Mouse (Mus musculus): Measurements from ENCODE around the gene Tunar. TPM values are rescaled to one million over a fixed set of nuclear protein-coding genes. Genes with fewer than 3 reads are reported as not detected.

Gene Tunar
- polyA plus RNA-seq, 1 experiment from 2014 or later: 0.17 TPM

DNA sequence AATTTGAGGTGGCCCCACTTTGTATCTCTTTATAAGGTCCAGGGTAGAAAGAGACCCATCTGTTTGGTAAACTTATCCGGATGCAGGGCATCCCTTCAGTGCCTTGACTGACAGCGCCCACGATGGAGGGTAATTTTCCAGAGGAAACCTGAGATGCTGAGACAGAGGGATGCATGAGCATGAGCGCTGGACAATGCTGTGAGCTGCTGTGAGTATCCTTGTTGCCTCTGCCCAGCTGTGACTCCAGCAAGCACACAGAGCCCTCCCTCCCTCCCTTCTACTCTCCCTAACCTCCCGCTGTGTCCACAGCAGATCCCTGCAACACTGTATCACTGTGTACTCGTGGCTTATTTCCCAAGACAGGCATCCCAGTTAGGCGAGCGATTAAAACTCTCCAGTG, 40.9 kb downstream of the Tunar start:
- Histone ChIP-seq H3K27me3 (ENCODE audit: control insufficient read depth, insufficient read depth, low read length) (no peaks in the 10 kb centered on the region), H3K4me3 (replicated peaks; ENCODE audit: low read length) (no peak overlapping the region), H3K27ac (ENCODE audit: low read length) (no peak overlapping the region), H3K4me1 (ENCODE audit: control insufficient read depth, insufficient read depth, low read length) (no peaks in the 10 kb centered on the region), H3K4me2 (ENCODE audit: low read depth, low read length) (no peak overlapping the region), H3K9ac (ENCODE audit: low read length) (no peak overlapping the region), H3K9me3 (replicated peaks; ENCODE audit: control insufficient read depth, low read length) (no peaks in the 10 kb centered on the region), H3K36me3 (ENCODE audit: control insufficient read depth, insufficient read depth, low read length) (no peaks in the 10 kb centered on the region)
- 50% methylated on average over 8 of the region's 8 CpGs for WGBS
- no peak for ATAC-seq (ENCODE audit: insufficient read depth, low FRiP score)

DNA sequence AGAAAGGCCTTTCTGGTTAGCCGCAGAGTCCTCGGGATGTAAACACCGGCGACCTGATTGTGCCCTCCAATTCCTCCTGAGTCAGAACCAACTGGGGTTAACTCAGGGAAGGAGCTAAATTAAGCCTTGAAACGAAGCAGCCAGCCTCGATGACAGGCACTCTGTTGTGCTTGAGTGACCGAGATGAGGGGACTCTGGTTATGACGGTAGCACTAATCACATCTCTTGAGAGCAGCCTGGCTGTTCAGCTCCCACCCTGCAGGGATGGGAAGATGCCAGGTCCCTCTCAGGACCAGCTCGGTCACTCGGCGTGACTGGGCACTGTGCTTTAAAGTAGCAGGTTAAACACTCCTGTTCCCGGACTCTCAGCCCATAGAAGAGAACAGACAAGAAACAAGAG, 43.3 kb downstream of the Tunar start:
- no peak overlapping the region for H3K27ac ChIP-seq (ENCODE audit: low read length)
- no peaks in the 10 kb centered on the region for H3K4me1 ChIP-seq (ENCODE audit: control insufficient read depth, insufficient read depth, low read length)
- 45% methylated on average over 12 of the region's 12 CpGs for WGBS
- H3K9me3 ChIP-seq (replicated peaks; ENCODE audit: control insufficient read depth, low read length): no peaks in the 10 kb centered on the region
- no peak overlapping the region for H3K9ac ChIP-seq (ENCODE audit: low read length)
- H3K27me3 ChIP-seq (ENCODE audit: control insufficient read depth, insufficient read depth, low read length): no peaks in the 10 kb centered on the region
- no peaks in the 10 kb centered on the region for H3K36me3 ChIP-seq (ENCODE audit: control insufficient read depth, insufficient read depth, low read length)
- no peak for ATAC-seq (ENCODE audit: insufficient read depth, low FRiP score)
- no peak overlapping the region for H3K4me2 ChIP-seq (ENCODE audit: low read depth, low read length)
- no peak overlapping the region for H3K4me3 ChIP-seq (replicated peaks; ENCODE audit: low read length)

DNA sequence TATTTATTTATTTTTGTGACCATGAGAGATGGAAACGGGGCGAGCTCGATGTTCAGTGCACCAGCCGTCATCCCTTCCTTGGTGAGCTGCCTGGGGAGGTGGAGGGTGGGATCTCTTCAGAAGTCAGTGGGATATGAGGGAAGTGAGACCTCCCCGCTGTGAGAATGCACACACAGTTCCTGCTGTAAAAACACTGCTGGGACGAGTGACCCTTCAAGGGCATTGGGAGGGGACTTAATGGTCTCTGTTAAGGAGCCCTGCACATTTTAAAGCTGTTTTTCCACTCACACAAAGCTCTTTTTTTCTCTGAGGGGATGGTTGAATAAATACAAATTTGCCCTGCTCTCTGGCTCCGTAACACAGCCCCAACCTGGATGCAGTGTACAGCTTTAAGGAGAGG, 49.1 kb downstream of the Tunar start:
- Histone ChIP-seq H3K27me3 (ENCODE audit: control insufficient read depth, insufficient read depth, low read length) (no peaks in the 10 kb centered on the region), H3K4me1 (ENCODE audit: control insufficient read depth, insufficient read depth, low read length) (no peaks in the 10 kb centered on the region), H3K4me3 (replicated peaks; ENCODE audit: low read length) (no peak overlapping the region), H3K27ac (ENCODE audit: low read length) (no peak overlapping the region), H3K9me3 (replicated peaks; ENCODE audit: control insufficient read depth, low read length) (no peaks in the 10 kb centered on the region), H3K36me3 (ENCODE audit: control insufficient read depth, insufficient read depth, low read length) (no peaks in the 10 kb centered on the region), H3K9ac (ENCODE audit: low read length) (no peak overlapping the region), H3K4me2 (ENCODE audit: low read depth, low read length) (no peak overlapping the region)
- ATAC-seq (ENCODE audit: insufficient read depth, low FRiP score): no peak
- WGBS: 60% methylated on average over 7 of the region's 7 CpGs

DNA sequence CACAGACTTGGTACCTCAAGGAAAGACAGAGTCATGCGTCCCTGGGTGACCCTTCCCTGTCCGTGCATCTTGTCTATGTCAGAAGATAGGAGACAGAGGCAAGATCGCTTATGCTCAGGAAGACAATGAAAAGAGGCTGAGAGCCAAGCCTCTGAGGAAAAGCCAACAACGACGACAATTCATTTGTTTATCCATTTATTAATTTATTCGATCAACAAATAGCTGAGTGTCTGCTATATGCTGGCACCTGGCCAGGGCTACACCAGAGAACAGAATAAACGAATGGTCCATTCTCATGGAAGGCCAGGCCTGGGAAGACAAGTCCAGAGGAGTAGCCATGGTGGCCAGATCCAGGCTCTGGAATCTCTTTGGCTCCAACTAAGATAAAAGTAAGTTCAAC, 61.0 kb downstream of the Tunar start:
- WGBS: 62% methylated on average over 7 of the region's 7 CpGs
- no peak for ATAC-seq (ENCODE audit: insufficient read depth, low FRiP score)
- no peak overlapping the region for H3K9ac ChIP-seq (ENCODE audit: low read length)

DNA sequence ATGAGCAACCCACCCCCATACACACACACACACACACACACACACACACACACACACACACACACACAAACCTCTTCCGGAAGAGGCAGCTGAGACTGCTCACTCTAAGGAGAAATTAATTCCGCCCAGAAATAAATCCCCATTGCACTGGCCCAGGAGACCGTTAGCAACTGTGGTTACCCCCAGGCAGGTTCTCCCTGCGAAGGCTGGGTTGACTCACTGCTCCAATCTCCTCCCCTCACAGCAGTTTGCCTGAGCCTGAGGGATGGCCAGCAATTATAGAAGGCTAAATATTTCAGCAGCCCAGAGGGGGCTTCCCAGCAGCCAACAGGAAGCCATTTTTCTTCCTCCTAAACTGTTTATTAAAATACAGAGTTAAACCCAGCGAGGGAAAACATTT, 64.5 kb downstream of the Tunar start:
- H3K36me3 ChIP-seq (ENCODE audit: control insufficient read depth, insufficient read depth, low read length): no peaks in the 10 kb centered on the region
- no peaks in the 10 kb centered on the region for H3K4me1 ChIP-seq (ENCODE audit: control insufficient read depth, insufficient read depth, low read length)
- no peak overlapping the region for H3K4me2 ChIP-seq (ENCODE audit: low read depth, low read length)
- 0 out of 2 replicates have a peak, but pooled peaks cover 5% of the 10 kb centered on the region for H3K9me3 ChIP-seq (replicated peaks; ENCODE audit: control insufficient read depth, low read length)
- H3K4me3 ChIP-seq (replicated peaks; ENCODE audit: low read length): no peak overlapping the region
- no peak overlapping the region for H3K27ac ChIP-seq (ENCODE audit: low read length)
- WGBS: 28% methylated on average over 5 of the region's 5 CpGs
- no peak overlapping the region for H3K9ac ChIP-seq (ENCODE audit: low read length)
- no peak for ATAC-seq (ENCODE audit: insufficient read depth, low FRiP score)
- H3K27me3 ChIP-seq (ENCODE audit: control insufficient read depth, insufficient read depth, low read length): no peaks in the 10 kb centered on the region

More for the DNA sequence above, 61.0 kb downstream of the Tunar start:
- 0 out of 2 replicates have a peak, but pooled peaks cover 1% of the 10 kb centered on the region for H3K9me3 ChIP-seq (replicated peaks; ENCODE audit: control insufficient read depth, low read length)
- no peaks in the 10 kb centered on the region for H3K4me1 ChIP-seq (ENCODE audit: control insufficient read depth, insufficient read depth, low read length)
- H3K36me3 ChIP-seq (ENCODE audit: control insufficient read depth, insufficient read depth, low read length): no peaks in the 10 kb centered on the region
- H3K27me3 ChIP-seq (ENCODE audit: control insufficient read depth, insufficient read depth, low read length): no peaks in the 10 kb centered on the region
- no peak overlapping the region for H3K27ac ChIP-seq (ENCODE audit: low read length)
- no peak overlapping the region for H3K4me2 ChIP-seq (ENCODE audit: low read depth, low read length)
- H3K4me3 ChIP-seq (replicated peaks; ENCODE audit: low read length): no peak overlapping the region

DNA sequence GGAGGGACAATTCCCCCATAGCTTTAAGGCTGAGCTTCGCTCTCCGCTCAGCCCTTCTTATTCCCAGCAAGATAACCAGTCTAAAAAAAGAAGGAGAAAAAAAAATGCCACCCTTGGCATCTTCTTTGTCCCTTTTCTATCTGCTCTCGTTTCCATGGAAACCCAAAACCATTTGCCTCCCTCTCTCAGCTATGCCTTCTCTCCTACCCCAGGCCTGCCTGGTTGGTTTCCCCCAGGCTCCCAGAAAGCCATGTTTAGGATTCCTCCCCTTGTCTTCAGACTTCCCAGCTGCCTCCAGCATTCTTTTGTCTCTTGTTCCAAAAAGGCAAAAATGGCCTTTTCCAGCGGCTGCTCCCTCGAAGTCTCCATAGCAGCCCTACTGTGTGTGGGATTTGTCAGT, 70.1 kb downstream of the Tunar start:
- Histone ChIP-seq H3K4me1 (ENCODE audit: control insufficient read depth, insufficient read depth, low read length) (no peaks in the 10 kb centered on the region), H3K4me3 (replicated peaks; ENCODE audit: low read length) (no peak overlapping the region), H3K27ac (ENCODE audit: low read length) (no peak overlapping the region), H3K9ac (ENCODE audit: low read length) (no peak overlapping the region), H3K4me2 (ENCODE audit: low read depth, low read length) (no peak overlapping the region), H3K36me3 (ENCODE audit: control insufficient read depth, insufficient read depth, low read length) (no peaks in the 10 kb centered on the region), H3K27me3 (ENCODE audit: control insufficient read depth, insufficient read depth, low read length) (no peaks in the 10 kb centered on the region), H3K9me3 (replicated peaks; ENCODE audit: control insufficient read depth, low read length) (0 out of 2 replicates have a peak, but pooled peaks cover 5% of the 10 kb centered on the region)
- WGBS: 74% methylated on average over 5 of the region's 5 CpGs
- no peak for ATAC-seq (ENCODE audit: insufficient read depth, low FRiP score)

DNA sequence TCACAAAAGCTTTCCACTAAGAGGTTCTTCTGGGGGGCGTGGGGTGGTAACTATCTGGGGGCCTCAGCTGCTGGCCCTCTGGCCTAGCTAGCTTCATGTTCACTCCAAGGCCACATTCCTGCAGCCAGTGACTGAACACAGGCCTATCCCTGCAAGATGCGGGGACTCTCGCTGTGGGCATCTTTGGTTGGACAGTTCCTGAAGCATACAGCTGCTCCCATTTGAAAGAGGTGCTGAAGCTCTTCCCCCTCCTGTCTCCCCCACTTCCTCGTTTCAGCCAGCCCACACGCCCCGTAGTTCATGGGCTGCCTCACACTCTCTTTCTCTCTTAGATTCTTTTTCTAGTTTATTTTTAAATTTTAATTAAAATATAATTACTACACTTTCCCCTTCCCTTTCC, 72.3 kb downstream of the Tunar start:
- no peak overlapping the region for H3K27ac ChIP-seq (ENCODE audit: low read length)
- H3K9ac ChIP-seq (ENCODE audit: low read length): no peak overlapping the region
- H3K36me3 ChIP-seq (ENCODE audit: control insufficient read depth, insufficient read depth, low read length): no peaks in the 10 kb centered on the region
- WGBS: 59% methylated on average over 6 of the region's 6 CpGs
- no peaks in the 10 kb centered on the region for H3K4me1 ChIP-seq (ENCODE audit: control insufficient read depth, insufficient read depth, low read length)
- no peak for ATAC-seq (ENCODE audit: insufficient read depth, low FRiP score)
- no peaks in the 10 kb centered on the region for H3K9me3 ChIP-seq (replicated peaks; ENCODE audit: control insufficient read depth, low read length)
- H3K27me3 ChIP-seq (ENCODE audit: control insufficient read depth, insufficient read depth, low read length): no peaks in the 10 kb centered on the region
- H3K4me2 ChIP-seq (ENCODE audit: low read depth, low read length): no peak overlapping the region
- no peak overlapping the region for H3K4me3 ChIP-seq (replicated peaks; ENCODE audit: low read length)

DNA sequence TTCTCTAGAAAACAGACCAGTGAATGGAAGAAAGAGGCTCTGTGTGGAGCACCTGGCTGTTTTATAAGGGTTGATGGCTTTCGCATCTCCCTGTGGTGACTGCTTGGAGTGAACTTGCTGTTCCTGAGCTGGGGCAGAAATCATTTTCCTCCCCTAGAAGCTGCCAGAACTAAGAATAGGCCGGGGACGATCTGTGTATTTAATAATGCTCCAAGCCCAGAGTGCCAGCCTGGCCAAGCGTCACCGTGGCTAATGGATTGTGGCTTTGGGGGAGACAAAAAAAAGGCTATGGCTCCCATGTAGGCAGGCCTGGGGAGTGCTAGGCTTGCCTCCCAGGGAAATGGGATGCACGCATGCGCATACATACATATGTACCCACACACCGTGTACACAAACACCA, 80.2 kb downstream of the Tunar start:
- H3K27ac ChIP-seq (ENCODE audit: low read length): no peak overlapping the region
- WGBS: 88% methylated on average over 8 of the region's 8 CpGs
- no peak overlapping the region for H3K4me2 ChIP-seq (ENCODE audit: low read depth, low read length)
- no peaks in the 10 kb centered on the region for H3K4me1 ChIP-seq (ENCODE audit: control insufficient read depth, insufficient read depth, low read length)
- H3K9me3 ChIP-seq (replicated peaks; ENCODE audit: control insufficient read depth, low read length): no peaks in the 10 kb centered on the region
- no peak overlapping the region for H3K4me3 ChIP-seq (replicated peaks; ENCODE audit: low read length)
- no peak for ATAC-seq (ENCODE audit: insufficient read depth, low FRiP score)
- no peaks in the 10 kb centered on the region for H3K27me3 ChIP-seq (ENCODE audit: control insufficient read depth, insufficient read depth, low read length)
- no peaks in the 10 kb centered on the region for H3K36me3 ChIP-seq (ENCODE audit: control insufficient read depth, insufficient read depth, low read length)
- H3K9ac ChIP-seq (ENCODE audit: low read length): no peak overlapping the region

DNA sequence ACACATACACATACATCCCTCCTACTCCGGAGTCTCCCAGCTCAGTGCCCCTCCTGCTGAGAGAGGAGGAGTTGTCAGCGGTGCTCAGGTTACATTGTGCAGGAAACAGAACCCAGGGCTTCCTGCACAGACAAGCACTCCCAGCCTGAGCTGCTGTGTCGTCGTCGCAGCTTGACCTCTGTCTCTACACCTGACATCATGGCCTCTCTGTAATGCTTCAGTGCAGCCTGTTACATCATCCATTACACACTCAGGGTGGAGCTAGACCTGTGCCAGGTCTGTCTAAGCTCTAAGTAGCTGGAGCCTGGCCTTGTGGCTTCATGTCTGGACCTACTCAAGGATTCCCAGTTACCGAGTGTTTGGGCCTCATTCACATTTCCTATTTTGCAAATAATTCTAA, 86.8 kb downstream of the Tunar start:
- no peaks in the 10 kb centered on the region for H3K9me3 ChIP-seq (replicated peaks; ENCODE audit: control insufficient read depth, low read length)
- H3K4me3 ChIP-seq (replicated peaks; ENCODE audit: low read length): no peak overlapping the region
- H3K4me2 ChIP-seq (ENCODE audit: low read depth, low read length): no peak overlapping the region
- H3K27me3 ChIP-seq (ENCODE audit: control insufficient read depth, insufficient read depth, low read length): no peaks in the 10 kb centered on the region
- H3K4me1 ChIP-seq (ENCODE audit: control insufficient read depth, insufficient read depth, low read length): no peaks in the 10 kb centered on the region
- no peak overlapping the region for H3K9ac ChIP-seq (ENCODE audit: low read length)
- WGBS: 32% methylated on average over 6 of the region's 6 CpGs
- no peak for ATAC-seq (ENCODE audit: insufficient read depth, low FRiP score)
- H3K27ac ChIP-seq (ENCODE audit: low read length): no peak overlapping the region
- no peaks in the 10 kb centered on the region for H3K36me3 ChIP-seq (ENCODE audit: control insufficient read depth, insufficient read depth, low read length)

DNA sequence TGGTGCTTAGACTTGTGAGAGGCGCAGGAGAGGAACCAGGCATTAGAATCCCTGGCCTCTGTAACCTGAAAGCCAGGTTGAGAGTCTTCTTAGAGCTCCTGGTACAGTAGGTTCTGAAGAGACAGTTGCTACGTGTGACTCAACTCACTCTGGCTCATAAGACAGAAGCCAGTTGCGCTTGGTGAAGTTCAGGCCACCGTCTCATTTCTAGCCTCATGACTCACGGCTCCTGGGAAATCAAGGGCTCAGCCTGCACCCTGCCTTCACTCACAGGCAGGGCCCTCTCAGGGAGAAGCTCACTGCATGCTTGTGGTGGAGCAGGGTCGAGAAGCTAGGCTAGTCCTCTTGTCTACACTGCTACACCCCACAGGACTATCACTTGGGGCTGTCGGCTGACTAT, 92.9 kb downstream of the Tunar start:
- Histone ChIP-seq H3K27me3 (ENCODE audit: control insufficient read depth, insufficient read depth, low read length) (no peaks in the 10 kb centered on the region), H3K9me3 (replicated peaks; ENCODE audit: control insufficient read depth, low read length) (no peaks in the 10 kb centered on the region), H3K27ac (ENCODE audit: low read length) (no peak overlapping the region), H3K36me3 (ENCODE audit: control insufficient read depth, insufficient read depth, low read length) (no peaks in the 10 kb centered on the region), H3K4me2 (ENCODE audit: low read depth, low read length) (no peak overlapping the region), H3K4me3 (replicated peaks; ENCODE audit: low read length) (no peak overlapping the region), H3K9ac (ENCODE audit: low read length) (no peak overlapping the region), H3K4me1 (ENCODE audit: control insufficient read depth, insufficient read depth, low read length) (0 out of 2 replicates have a peak, but pooled peaks cover 4% of the 10 kb centered on the region)
- WGBS: 67% methylated on average over 7 of the region's 7 CpGs
- ATAC-seq (ENCODE audit: insufficient read depth, low FRiP score): no peak

Data from stomach, embryonic 16.5 days (tissue).